Mouse (Mus musculus) small intestine, adult 2 months (tissue): ENCODE measurements around the gene 2010111I01Rik. TPM values are rescaled to one million over a fixed set of nuclear protein-coding genes. Genes with fewer than 3 reads are reported as not detected.

Experiments used
- H3K27ac ChIP-seq: fragments of 200-500 bp; 2 replicates; pipeline ENCODE4 v1.5.1; 2012; ENCODE audit warnings: low read depth, low read length, control low read depth, inconsistent platforms; ENCODE audit not compliant: insufficient read depth
- H3K27me3 ChIP-seq: fragments of 200-500 bp; 2 replicates; pipeline ENCODE4 v1.6.1; 2012; ENCODE audit warnings: mild to moderate bottlenecking, moderate library complexity, low read length, inconsistent platforms; ENCODE audit not compliant: control insufficient read depth, insufficient read depth
- H3K36me3 ChIP-seq: fragments of 200-500 bp; 2 replicates; pipeline ENCODE4 v1.6.1; 2012; ENCODE audit warnings: mild to moderate bottlenecking, low read length, control low read depth, inconsistent platforms; ENCODE audit not compliant: control insufficient read depth, insufficient read depth
- H3K4me1 ChIP-seq: fragments of 200-500 bp; 2 replicates; pipeline ENCODE4 v1.6.1; 2012; ENCODE audit warnings: low read length, inconsistent platforms, mixed read lengths; ENCODE audit not compliant: control insufficient read depth, insufficient read depth, insufficient read length
- H3K4me3 ChIP-seq: fragments of 200-500 bp; 2 replicates; pipeline ENCODE4 v1.5.1; 2012; ENCODE audit warnings: low read depth, mild to moderate bottlenecking, control low read depth, inconsistent platforms, low read length, moderate library complexity
- CTCF ChIP-seq: fragments of 200-500 bp; IDR thresholded peaks from 2 replicates; pipeline ENCODE4 v1.5.1; 2012; ENCODE audit warnings: low read depth, mild to moderate bottlenecking, control low read depth, inconsistent platforms, low read length, moderate library complexity, mixed read lengths; ENCODE audit not compliant: insufficient replicate concordance, insufficient read length; ENCODE audit errors: extremely low read depth
- POLR2A ChIP-seq: fragments of 200-500 bp; IDR thresholded peaks from 2 replicates; pipeline ENCODE4 v1.6.1; 2012; ENCODE audit warnings: low read depth, mild to moderate bottlenecking, control low read depth, inconsistent platforms, low read length, moderate library complexity
- WGBS: fragments of 180-500 bp; shearing (Covaris S2); methylation state at CpG from one replicate; pipeline ENCODE4 v1.1.7; 2018; 5-methylcytosine and 5-hydroxymethylcytosine counted together
- polyA plus RNA-seq: library from polyadenylated mRNA; depleted of rRNA; stranded (reverse); fragments of >200 nt; gene quantifications from 2 replicates; pipeline ENCODE4 v1.2.3, GENCODE M21; 2012

Gene 2010111I01Rik
- polyA plus RNA-seq, 1 experiment = 48.4 TPM

GRCm38 (mm10) chr13:63336335-63336734 is 371.6 kb downstream of the 2010111I01Rik start:
- 86% methylated on average over 7 of the region's 7 CpGs for WGBS
- Histone ChIP-seq H3K4me3 (no peak overlapping the region), H3K4me1 (no peaks in the 10 kb centered on the region), H3K27ac (no peak overlapping the region), H3K36me3 (no peaks in the 10 kb centered on the region), H3K27me3 (no peaks in the 10 kb centered on the region)
- TF ChIP-seq CTCF = no peak
- no peak for TF ChIP-seq POLR2A

GRCm38 (mm10) chr13:63337239-63337960 is 372.7 kb downstream of the 2010111I01Rik start:
- no peak overlapping the region for H3K4me3 ChIP-seq
- WGBS = 74% methylated on average over 8 of the region's 8 CpGs
- H3K27ac ChIP-seq = no peak overlapping the region
- no peaks in the 10 kb centered on the region for H3K36me3 ChIP-seq
- H3K27me3 ChIP-seq = no peaks in the 10 kb centered on the region
- no peaks in the 10 kb centered on the region for H3K4me1 ChIP-seq
- no peak for TF ChIP-seq CTCF

GRCm38 (mm10) chr13:63339946-63340345 is 375.3 kb downstream of the 2010111I01Rik start:
- no peak for TF ChIP-seq POLR2A
- 93% methylated on average over 4 of the region's 4 CpGs for WGBS
- H3K27ac ChIP-seq = no peak overlapping the region
- H3K4me3 ChIP-seq = no peak overlapping the region
- H3K36me3 ChIP-seq = no peaks in the 10 kb centered on the region
- no peaks in the 10 kb centered on the region for H3K27me3 ChIP-seq
- no peaks in the 10 kb centered on the region for H3K4me1 ChIP-seq

GRCm38 (mm10) chr13:63342781-63343180 is 378.1 kb downstream of the 2010111I01Rik start:
- H3K4me3 ChIP-seq = no peak overlapping the region
- TF ChIP-seq CTCF = no peak
- no peak for TF ChIP-seq POLR2A
- H3K36me3 ChIP-seq = no peaks in the 10 kb centered on the region
- WGBS = 90% methylated on average over 2 of the region's 2 CpGs
- H3K27ac ChIP-seq = no peak overlapping the region
- H3K27me3 ChIP-seq = no peaks in the 10 kb centered on the region
- H3K4me1 ChIP-seq = no peaks in the 10 kb centered on the region

DNA sequence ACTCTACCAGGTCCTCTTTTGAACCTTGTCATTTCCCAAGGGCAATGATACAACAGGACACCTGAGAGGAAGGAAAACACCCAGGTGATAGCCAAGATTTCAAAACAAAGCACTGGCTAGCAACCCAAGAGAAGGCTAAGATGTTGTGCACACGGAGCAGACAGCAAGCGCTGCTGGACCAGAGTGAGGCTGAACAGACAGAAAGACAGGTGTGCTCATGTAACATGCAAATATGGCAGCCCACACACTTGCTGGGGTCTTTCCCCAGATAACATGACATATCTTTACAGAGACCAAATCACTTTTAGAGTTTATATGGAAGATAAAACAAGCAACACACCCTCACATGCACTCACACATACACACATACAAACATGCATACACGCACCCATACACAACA is 379.8 kb downstream of the 2010111I01Rik start:
- H3K4me3 ChIP-seq = no peak overlapping the region
- no peaks in the 10 kb centered on the region for H3K36me3 ChIP-seq
- WGBS = 96% methylated on average over 3 of the region's 3 CpGs
- H3K27ac ChIP-seq = no peak overlapping the region
- no peaks in the 10 kb centered on the region for H3K27me3 ChIP-seq
- TF ChIP-seq CTCF = no peak
- TF ChIP-seq POLR2A = no peak
- H3K4me1 ChIP-seq = no peaks in the 10 kb centered on the region

DNA sequence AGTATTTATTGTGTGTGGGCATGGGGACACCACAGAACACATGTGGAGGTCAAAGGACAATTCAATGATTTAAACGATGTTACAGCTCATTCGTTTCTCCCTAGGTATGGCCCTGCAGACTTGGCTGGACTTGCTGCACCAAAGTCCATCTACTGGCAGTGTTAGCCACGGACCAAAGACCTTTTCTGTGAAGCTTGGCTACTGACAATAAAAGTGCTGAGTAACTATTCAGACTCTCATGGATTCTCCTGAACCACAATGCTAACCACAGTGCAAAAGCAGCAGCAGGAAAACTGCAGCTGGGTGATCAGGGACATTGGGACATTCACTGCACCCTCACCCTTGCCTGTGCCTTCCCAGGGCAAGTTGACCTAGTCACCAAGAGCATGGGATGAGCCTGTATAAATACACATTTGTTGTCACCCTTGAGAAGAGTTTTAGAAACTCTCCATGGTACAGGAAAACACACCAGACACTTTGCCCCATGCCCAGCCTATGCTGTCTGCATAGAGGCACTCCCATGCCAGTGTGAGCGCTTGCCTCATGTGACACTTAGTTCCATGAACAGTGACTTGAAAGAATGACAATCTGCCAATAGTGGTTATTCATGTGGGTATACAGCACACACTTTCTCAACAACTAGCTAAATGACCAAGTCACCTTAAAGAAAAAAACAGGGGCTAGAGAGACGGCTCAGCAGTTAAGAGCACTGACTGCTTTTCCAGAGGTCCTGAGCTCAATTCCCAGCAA is 381.0 kb downstream of the 2010111I01Rik start:
- WGBS = 55% methylated on average over 5 of the region's 5 CpGs
- no peak for TF ChIP-seq CTCF
- no peak for TF ChIP-seq POLR2A
- H3K27me3 ChIP-seq = no peaks in the 10 kb centered on the region
- no peak overlapping the region for H3K27ac ChIP-seq
- H3K4me3 ChIP-seq = no peak overlapping the region
- no peaks in the 10 kb centered on the region for H3K36me3 ChIP-seq
- H3K4me1 ChIP-seq = no peaks in the 10 kb centered on the region

DNA sequence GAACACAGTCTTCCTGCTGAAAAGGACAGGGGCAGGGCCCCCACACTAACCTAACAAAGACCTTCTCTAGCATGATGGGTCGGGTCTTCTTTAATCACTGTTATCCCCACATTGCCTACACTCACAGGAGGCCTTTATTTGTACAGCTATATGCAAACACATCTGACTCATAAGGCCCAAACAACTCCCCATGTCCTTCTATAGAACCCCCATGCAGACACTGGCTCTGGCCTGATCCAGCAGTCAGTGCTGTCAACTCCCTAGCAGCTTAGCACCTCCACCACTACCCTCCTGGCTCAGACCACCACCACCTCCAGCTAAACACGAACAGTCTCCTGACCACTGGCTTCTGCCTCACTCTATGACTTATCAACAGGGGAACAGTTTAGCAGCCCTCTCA is 382.9 kb downstream of the 2010111I01Rik start:
- TF ChIP-seq CTCF = no peak
- TF ChIP-seq POLR2A = no peak
- Histone ChIP-seq H3K4me3 (no peak overlapping the region), H3K4me1 (no peaks in the 10 kb centered on the region), H3K27me3 (no peaks in the 10 kb centered on the region), H3K27ac (no peak overlapping the region), H3K36me3 (no peaks in the 10 kb centered on the region)
- WGBS = 89% methylated on average over 2 of the region's 2 CpGs
